In the genomic region with DNA sequence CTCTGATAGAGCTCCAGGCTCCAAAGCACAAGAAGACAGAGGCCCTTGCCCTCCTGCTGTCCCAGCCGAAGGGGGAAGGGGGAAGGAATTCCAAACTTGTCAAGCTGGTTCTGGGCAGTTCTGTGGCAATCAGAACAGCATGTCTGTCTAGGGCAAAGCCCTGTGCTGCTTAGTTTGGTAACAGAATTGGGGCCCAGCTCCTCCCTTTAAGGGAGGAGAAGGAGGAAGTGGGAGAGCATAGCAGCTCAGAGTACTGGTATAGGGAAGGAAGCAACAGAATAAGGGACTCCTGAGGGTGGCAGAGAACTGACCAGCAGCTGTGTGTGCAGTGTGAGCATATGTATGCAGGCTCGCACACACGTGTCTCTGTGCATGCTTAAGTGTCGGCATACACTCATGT, we compare ENCODE assay signal across 12 mouse cellular contexts. TPM values are rescaled to one million over a fixed set of nuclear protein-coding genes. Genes with fewer than 3 reads are reported as not detected.
A peak's percentile ranks its signal among the peaks of the same experiment; 100 is the strongest.
DNase-seq lines count a peak whose midpoint lies in the region; ATAC-seq lines count a peak whose summit lies in the region.
"Had no signal": no experiment of that assay in that cellular context is flagged by ENCODE, and none has a peak within 500 bp of the region (broad histone marks: within the 10 kb centered on the region; RNA-seq: fewer than 3 reads in every experiment).

No protein-coding gene starts in this region.

- H3K9ac ChIP-seq in embryonic facial prominence, embryonic 11.5 days (replicated peaks; ENCODE audit: low read length), result no peak overlapping the region
- no peak overlapping the region for H3K9ac ChIP-seq in lung, embryonic 16.5 days (ENCODE audit: low read length)
- H3K9ac ChIP-seq: heart, embryonic 15.5 days; kidney, embryonic 15.5 days; neural tube, embryonic 12.5 days had no signal

- no peak overlapping the region for H3K4me2 ChIP-seq in embryonic facial prominence, embryonic 11.5 days (ENCODE audit: low read depth, low read length)
- no peak overlapping the region for H3K4me2 ChIP-seq in lung, embryonic 16.5 days (ENCODE audit: low read depth, low read length)
- H3K4me2 ChIP-seq: heart, embryonic 15.5 days; kidney, embryonic 15.5 days; neural tube, embryonic 12.5 days had no signal

- no peak overlapping the region for H3K27ac ChIP-seq in embryonic facial prominence, embryonic 11.5 days (replicated peaks; ENCODE audit: low read depth, low read length)
- H3K27ac ChIP-seq in lung, embryonic 16.5 days (ENCODE audit: low read length), result no peak overlapping the region
- H3K27ac ChIP-seq: heart, embryonic 15.5 days; kidney, embryonic 15.5 days; neural tube, embryonic 12.5 days had no signal

- no peak overlapping the region for H3K4me3 ChIP-seq in embryonic facial prominence, embryonic 11.5 days (ENCODE audit: low read depth, low read length)
- H3K4me3 ChIP-seq in lung, embryonic 16.5 days (ENCODE audit: low read length), result no peak overlapping the region
- H3K4me3 ChIP-seq: heart, embryonic 15.5 days; kidney, embryonic 15.5 days; neural tube, embryonic 12.5 days had no signal

- H3K9me3 ChIP-seq in embryonic facial prominence, embryonic 11.5 days (replicated peaks; ENCODE audit: control insufficient read depth, low read length), result no peaks in the 10 kb centered on the region
- H3K9me3 ChIP-seq in lung, embryonic 16.5 days (ENCODE audit: control insufficient read depth, low read length), result no peaks in the 10 kb centered on the region
- H3K9me3 ChIP-seq: heart, embryonic 15.5 days; kidney, embryonic 15.5 days; neural tube, embryonic 12.5 days had no signal

- H3K27me3 ChIP-seq in embryonic facial prominence, embryonic 11.5 days (ENCODE audit: control insufficient read depth, insufficient read depth, low read length), result no peaks in the 10 kb centered on the region
- H3K27me3 ChIP-seq in lung, embryonic 16.5 days (ENCODE audit: control insufficient read depth, insufficient read depth, low read depth, low read length), result no peaks in the 10 kb centered on the region
- H3K27me3 ChIP-seq: heart, embryonic 15.5 days; kidney, embryonic 15.5 days; neural tube, embryonic 12.5 days had no signal

- no peaks in the 10 kb centered on the region for H3K4me1 ChIP-seq in embryonic facial prominence, embryonic 11.5 days (ENCODE audit: control insufficient read depth, insufficient read depth, low read length)
- H3K4me1 ChIP-seq in lung, embryonic 16.5 days (replicated peaks; ENCODE audit: control insufficient read depth, insufficient read depth, low read length), result peaks cover 4% of the 10 kb centered on the region; the same call in 1 of the 2 replicates
- H3K4me1 ChIP-seq: kidney, embryonic 15.5 days; neural tube, embryonic 12.5 days had no signal

- WGBS in embryonic facial prominence, embryonic 11.5 days, result 67% methylated on average over 4 of the region's 4 CpGs
- 46% methylated on average over 4 of the region's 4 CpGs for WGBS in lung, embryonic 16.5 days

- H3K36me3 ChIP-seq in embryonic facial prominence, embryonic 11.5 days (replicated peaks; ENCODE audit: control insufficient read depth, insufficient read depth, low read depth, low read length), result no peaks in the 10 kb centered on the region
- no peaks in the 10 kb centered on the region for H3K36me3 ChIP-seq in lung, embryonic 16.5 days (ENCODE audit: control insufficient read depth, insufficient read depth, low read length)
- H3K36me3 ChIP-seq: heart, embryonic 15.5 days; kidney, embryonic 15.5 days; neural tube, embryonic 12.5 days had no signal

- DNase-seq in spleen, postnatal 4 days (ENCODE audit: low spot score in 2 of 2), result peak; percentile 16 to 60
- no peak for DNase-seq in spleen, postnatal 14 days (ENCODE audit: low spot score in 2 of 2)
- DNase-seq in embryonic facial prominence, embryonic 11.5 days (ENCODE audit: low spot score), result peak; percentile 25
- peak; percentile 2 for DNase-seq in yolk sac, embryonic 10.5 days (ENCODE audit: low spot score)
- no peak for DNase-seq in cerebellum, adult 18-20 months
- DNase-seq in retina, postnatal 1 day, result no peak

- no peak; the same call in 1 of the 2 replicates for ATAC-seq in embryonic facial prominence, embryonic 11.5 days (replicated peaks; ENCODE audit: insufficient number of reproducible peaks, low FRiP score, low TSS enrichment, low read depth)
- ATAC-seq in lung, embryonic 16.5 days (ENCODE audit: low read depth), result peak; percentile 81
- ATAC-seq: forebrain, embryonic 14.5 days had no signal

RNA-seq across cellular contexts. Expression of a gene that starts 25.6 kb away (rescaled TPM):
- polyA plus RNA-seq in embryonic facial prominence, embryonic 11.5 days (2014; fragmentation: Nextera tagmentation; extraction: Ambion mirVana), result 2.3 and 2.4 TPM in 2 replicates
- 4.2 and 5.3 TPM in 2 replicates for polyA plus RNA-seq in lung, embryonic 16.5 days (2015; fragmentation: Nextera tagmentation; extraction: Ambion mirVana)

RNA-seq across cellular contexts. Expression of a gene that starts 26.0 kb away (rescaled TPM):
- polyA plus RNA-seq in embryonic facial prominence, embryonic 11.5 days (2014; fragmentation: Nextera tagmentation; extraction: Ambion mirVana), result not detected in 2 replicates
- not detected in 2 replicates for polyA plus RNA-seq in lung, embryonic 16.5 days (2015; fragmentation: Nextera tagmentation; extraction: Ambion mirVana)
- polyA plus RNA-seq: forebrain, embryonic 14.5 days; heart, embryonic 15.5 days; spleen, adult 2 months had no signal

Comparison
In these comparisons a context has a peak if more than half of its experiments do, and no peak if none do; other contexts are left out.
1. DNase-seq: peak in spleen, postnatal 4 days (2 of 2), embryonic facial prominence, embryonic 11.5 days (single experiment) and yolk sac, embryonic 10.5 days (single experiment); none in spleen, postnatal 14 days (0 of 2), cerebellum, adult 18-20 months (0 of 2) and retina, postnatal 1 day (single experiment).